Mouse (Mus musculus): Measurements from ENCODE around the gene Efhc2.

Efhc2 gene

GRCm38 (mm10) chrX:17319126-17319583, at the start of gene Efhc2:
TSS of gene Efhc2 (minus strand) at chrX:17319368.
- peak; percentile 43 for DNase-seq

GRCm38 (mm10) chrX:17365114-17365513, 45.9 kb upstream of the Efhc2 start:
- no peak for DNase-seq

- no peak for DNase-seq
These were observed 18.8 kb downstream of the Efhc2 start for GRCm38 (mm10) chrX:17300349-17300880.

GRCm38 (mm10) chrX:17283899-17284298, 35.3 kb downstream of the Efhc2 start:
- DNase-seq, result no peak

DNA sequence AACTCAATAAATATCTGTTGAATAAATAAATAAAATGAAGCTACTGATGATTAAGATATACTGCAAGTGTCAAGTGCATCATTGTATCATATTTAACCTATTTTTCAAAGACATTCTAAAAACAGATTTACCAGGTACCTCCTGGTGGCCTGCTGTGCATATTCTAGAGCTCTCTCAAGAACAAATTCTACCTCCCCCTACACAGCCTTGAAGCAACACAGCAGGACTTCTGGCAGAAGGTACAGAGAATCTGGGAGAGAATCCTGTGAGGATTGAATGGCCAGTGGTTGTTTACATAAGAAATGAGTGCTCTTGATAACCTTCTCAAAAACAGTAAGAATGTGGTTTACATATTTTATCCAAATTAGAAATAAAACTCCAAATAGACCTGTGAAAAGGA, 94.0 kb downstream of the Efhc2 start:
- peak; percentile 36 for DNase-seq

- DNase-seq, result no peak
These were observed 101.7 kb downstream of the Efhc2 start for GRCm38 (mm10) chrX:17217451-17217850.

- DNase-seq, result no peak
These were observed 105.7 kb downstream of the Efhc2 start for GRCm38 (mm10) chrX:17213515-17213914.

DNA sequence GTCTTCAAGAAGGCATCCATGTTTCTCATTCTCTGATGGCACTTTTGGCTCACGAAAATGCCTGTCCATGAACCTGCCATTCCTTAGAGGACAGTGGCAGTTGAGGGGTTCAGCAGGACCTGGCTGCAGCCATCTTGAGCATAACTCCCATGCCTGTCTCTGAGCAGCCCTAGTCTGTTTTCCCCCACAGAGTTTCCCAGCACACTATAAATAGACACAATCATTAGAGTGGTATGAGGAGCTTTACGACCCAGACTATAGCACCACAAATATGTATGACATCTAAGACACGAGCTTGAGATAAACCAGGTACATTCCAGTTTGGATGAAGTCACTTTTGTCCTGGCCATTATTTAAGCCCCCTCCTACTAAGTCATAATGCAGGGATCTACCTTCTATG, 143.4 kb downstream of the Efhc2 start:
- no peak for DNase-seq

DNA sequence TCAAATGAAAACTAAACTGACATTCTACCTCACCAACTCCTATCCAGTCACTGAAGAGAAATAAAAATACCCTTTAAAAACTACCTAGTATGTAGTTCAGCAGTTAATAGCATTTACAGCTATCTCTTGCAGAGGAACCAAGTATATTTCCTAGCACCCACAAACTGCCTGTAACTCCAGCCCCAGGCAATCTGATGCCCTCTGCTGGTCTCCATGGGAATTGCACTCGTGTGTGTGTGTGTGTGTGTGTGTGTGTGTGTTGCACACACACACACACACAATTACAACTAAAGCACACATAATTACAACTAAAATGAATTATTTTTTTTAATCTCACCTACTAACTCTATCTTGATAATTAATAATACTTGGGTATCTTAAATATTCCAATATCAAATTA, 153.5 kb downstream of the Efhc2 start:
- no peak for DNase-seq
